Mouse (Mus musculus): Measurements from ENCODE around the gene Xrra1. TPM values are rescaled to one million over a fixed set of nuclear protein-coding genes. Genes with fewer than 3 reads are reported as not detected.

Gene Xrra1
- polyA plus RNA-seq, 1 experiment: 268 TPM

- H3K36me3 ChIP-seq (ENCODE audit: control insufficient read depth, insufficient read depth, low read length): peaks cover 1% of the 10 kb centered on the region
Observed at GRCm38 (mm10) chr7:99911038-99911437, 52.1 kb downstream of the Xrra1 start.

GRCm38 (mm10) chr7:99914316-99914715 is 55.4 kb downstream of the Xrra1 start:
- H3K4me3 ChIP-seq (ENCODE audit: control insufficient read depth, low read depth, low read length): no peak overlapping the region
- H3K27me3 ChIP-seq (ENCODE audit: control insufficient read depth, insufficient read depth, low read length): no peaks in the 10 kb centered on the region
- H3K36me3 ChIP-seq (ENCODE audit: control insufficient read depth, insufficient read depth, low read length): no peaks in the 10 kb centered on the region
- peaks cover 4% of the 10 kb centered on the region for H3K4me1 ChIP-seq (ENCODE audit: control insufficient read depth, insufficient read depth, low read length)
- TF ChIP-seq CTCF (IDR thresholded peaks at IDR 0.05; ENCODE audit: control insufficient read depth, insufficient read depth, insufficient replicate concordance, low read depth, low read length): no peak
- TF ChIP-seq POLR2A (IDR thresholded peaks at IDR 0.05; ENCODE audit: control insufficient read depth, low read depth, low read length): no peak
- no peak overlapping the region for H3K27ac ChIP-seq (ENCODE audit: control insufficient read depth, insufficient read depth, low read depth, low read length)

More at GRCm38 (mm10) chr7:99911038-99911437, 52.1 kb downstream of the Xrra1 start:
- H3K4me3 ChIP-seq (ENCODE audit: control insufficient read depth, low read depth, low read length): no peak overlapping the region
- TF ChIP-seq POLR2A (IDR thresholded peaks at IDR 0.05; ENCODE audit: control insufficient read depth, low read depth, low read length): no peak
- no peaks in the 10 kb centered on the region; the same call in 1 of the 2 replicates for H3K4me1 ChIP-seq (ENCODE audit: control insufficient read depth, insufficient read depth, low read length)
- H3K27me3 ChIP-seq (ENCODE audit: control insufficient read depth, insufficient read depth, low read length): no peaks in the 10 kb centered on the region
- H3K27ac ChIP-seq (ENCODE audit: control insufficient read depth, insufficient read depth, low read depth, low read length): no peak overlapping the region

GRCm38 (mm10) chr7:99915511-99915910 is 56.6 kb downstream of the Xrra1 start:
- Histone ChIP-seq H3K27ac (ENCODE audit: control insufficient read depth, insufficient read depth, low read depth, low read length) (no peak overlapping the region), H3K4me1 (ENCODE audit: control insufficient read depth, insufficient read depth, low read length) (peaks cover 4% of the 10 kb centered on the region), H3K27me3 (ENCODE audit: control insufficient read depth, insufficient read depth, low read length) (no peaks in the 10 kb centered on the region), H3K4me3 (ENCODE audit: control insufficient read depth, low read depth, low read length) (no peak overlapping the region), H3K36me3 (ENCODE audit: control insufficient read depth, insufficient read depth, low read length) (no peaks in the 10 kb centered on the region)
- TF ChIP-seq CTCF (IDR thresholded peaks at IDR 0.05; ENCODE audit: control insufficient read depth, insufficient read depth, insufficient replicate concordance, low read depth, low read length) (no peak), POLR2A (IDR thresholded peaks at IDR 0.05; ENCODE audit: control insufficient read depth, low read depth, low read length) (no peak)

- TF ChIP-seq POLR2A (IDR thresholded peaks at IDR 0.05; ENCODE audit: control insufficient read depth, low read depth, low read length) (no peak), CTCF (IDR thresholded peaks at IDR 0.05; ENCODE audit: control insufficient read depth, insufficient read depth, insufficient replicate concordance, low read depth, low read length) (peak; percentile 36; the same call in 1 of the 2 replicates)
Observed at GRCm38 (mm10) chr7:99916741-99917319, 57.9 kb downstream of the Xrra1 start.

GRCm38 (mm10) chr7:99917320-99917844 is 58.5 kb downstream of the Xrra1 start:
- TF ChIP-seq CTCF (IDR thresholded peaks at IDR 0.05; ENCODE audit: control insufficient read depth, insufficient read depth, insufficient replicate concordance, low read depth, low read length) (no peak), POLR2A (IDR thresholded peaks at IDR 0.05; ENCODE audit: control insufficient read depth, low read depth, low read length) (no peak)
- H3K27me3 ChIP-seq (ENCODE audit: control insufficient read depth, insufficient read depth, low read length): no peaks in the 10 kb centered on the region
- peak overlapping the region; percentile 4 for H3K4me3 ChIP-seq (ENCODE audit: control insufficient read depth, low read depth, low read length)
- H3K36me3 ChIP-seq (ENCODE audit: control insufficient read depth, insufficient read depth, low read length): no peaks in the 10 kb centered on the region
- H3K4me1 ChIP-seq (ENCODE audit: control insufficient read depth, insufficient read depth, low read length): peaks cover 4% of the 10 kb centered on the region
- H3K27ac ChIP-seq (ENCODE audit: control insufficient read depth, insufficient read depth, low read depth, low read length): no peak overlapping the region

More at GRCm38 (mm10) chr7:99916741-99917319, 57.9 kb downstream of the Xrra1 start:
- Histone ChIP-seq H3K27ac (ENCODE audit: control insufficient read depth, insufficient read depth, low read depth, low read length) (no peak overlapping the region), H3K27me3 (ENCODE audit: control insufficient read depth, insufficient read depth, low read length) (no peaks in the 10 kb centered on the region), H3K36me3 (ENCODE audit: control insufficient read depth, insufficient read depth, low read length) (no peaks in the 10 kb centered on the region), H3K4me1 (ENCODE audit: control insufficient read depth, insufficient read depth, low read length) (peaks cover 4% of the 10 kb centered on the region), H3K4me3 (ENCODE audit: control insufficient read depth, low read depth, low read length) (peak overlapping the region; percentile 4)

GRCm38 (mm10) chr7:99919164-99919563 is 60.2 kb downstream of the Xrra1 start:
- peaks cover 4% of the 10 kb centered on the region for H3K4me1 ChIP-seq (ENCODE audit: control insufficient read depth, insufficient read depth, low read length)
- TF ChIP-seq POLR2A (IDR thresholded peaks at IDR 0.05; ENCODE audit: control insufficient read depth, low read depth, low read length): no peak
- no peak for TF ChIP-seq CTCF (IDR thresholded peaks at IDR 0.05; ENCODE audit: control insufficient read depth, insufficient read depth, insufficient replicate concordance, low read depth, low read length)
- no peaks in the 10 kb centered on the region for H3K36me3 ChIP-seq (ENCODE audit: control insufficient read depth, insufficient read depth, low read length)
- no peak overlapping the region for H3K4me3 ChIP-seq (ENCODE audit: control insufficient read depth, low read depth, low read length)
- no peaks in the 10 kb centered on the region for H3K27me3 ChIP-seq (ENCODE audit: control insufficient read depth, insufficient read depth, low read length)
- no peak overlapping the region for H3K27ac ChIP-seq (ENCODE audit: control insufficient read depth, insufficient read depth, low read depth, low read length)

- peaks cover 4% of the 10 kb centered on the region for H3K4me1 ChIP-seq (ENCODE audit: control insufficient read depth, insufficient read depth, low read length)
- H3K27me3 ChIP-seq (ENCODE audit: control insufficient read depth, insufficient read depth, low read length): no peaks in the 10 kb centered on the region
- no peak for TF ChIP-seq POLR2A (IDR thresholded peaks at IDR 0.05; ENCODE audit: control insufficient read depth, low read depth, low read length)
- TF ChIP-seq CTCF (IDR thresholded peaks at IDR 0.05; ENCODE audit: control insufficient read depth, insufficient read depth, insufficient replicate concordance, low read depth, low read length): no peak
- no peak overlapping the region for H3K4me3 ChIP-seq (ENCODE audit: control insufficient read depth, low read depth, low read length)
- H3K36me3 ChIP-seq (ENCODE audit: control insufficient read depth, insufficient read depth, low read length): no peaks in the 10 kb centered on the region; the same call in 1 of the 2 replicates
- H3K27ac ChIP-seq (ENCODE audit: control insufficient read depth, insufficient read depth, low read depth, low read length): no peak overlapping the region
Observed at GRCm38 (mm10) chr7:99919971-99920370, 61.1 kb downstream of the Xrra1 start.
